Mouse (Mus musculus): ENCODE measurements around the gene Chrm2. TPM values are rescaled to one million over a fixed set of nuclear protein-coding genes. Genes with fewer than 3 reads are reported as not detected.

Chrm2 gene
- polyA plus RNA-seq (2015; fragmentation: Nextera tagmentation; extraction: Ambion mirVana): 0.84 and 0.96 TPM in 2 replicates

GRCm38 (mm10) chr6:36387612-36388400, at the start of gene Chrm2:
Chrm2 (plus strand) TSS chr6:36388084.
- ATAC-seq (ENCODE audit: insufficient number of reproducible peaks, low FRiP score, low TSS enrichment, low read depth): no peak
- H3K9me3 ChIP-seq (replicated peaks): no peaks in the 10 kb centered on the region
- peaks cover 38% of the 10 kb centered on the region for H3K27me3 ChIP-seq
- H3K4me2 ChIP-seq (replicated peaks): peak within 1 kb of the TSS; percentile 90
- no peaks in the 10 kb centered on the region for H3K36me3 ChIP-seq
- H3K9ac ChIP-seq: peak within 1 kb of the TSS; percentile 21; the same call in 1 of the 2 replicates
- no peak within 1 kb of the TSS for H3K27ac ChIP-seq (replicated peaks)
- H3K4me3 ChIP-seq (replicated peaks): peak within 1 kb of the TSS; percentile 50
- peaks cover 13% of the 10 kb centered on the region for H3K4me1 ChIP-seq
- WGBS: 1% methylated on average over 30 of the region's 30 CpGs

- Histone ChIP-seq H3K4me2 (replicated peaks) (no peak overlapping the region), H3K4me1 (no peaks in the 10 kb centered on the region), H3K36me3 (no peaks in the 10 kb centered on the region), H3K27me3 (no peaks in the 10 kb centered on the region), H3K9ac (no peak overlapping the region), H3K4me3 (replicated peaks) (no peak overlapping the region), H3K27ac (replicated peaks) (no peak overlapping the region), H3K9me3 (replicated peaks) (no peaks in the 10 kb centered on the region)
- 72% methylated on average over 2 of the region's 2 CpGs for WGBS
- no peak for ATAC-seq (ENCODE audit: insufficient number of reproducible peaks, low FRiP score, low TSS enrichment, low read depth)
Measured at GRCm38 (mm10) chr6:36373983-36374382, 13.9 kb upstream of the Chrm2 start.

GRCm38 (mm10) chr6:36377936-36378335, 9.9 kb upstream of the Chrm2 start:
- no peaks in the 10 kb centered on the region for H3K9me3 ChIP-seq (replicated peaks)
- H3K27me3 ChIP-seq: no peaks in the 10 kb centered on the region
- no peak overlapping the region for H3K4me3 ChIP-seq (replicated peaks)
- no peak for ATAC-seq (ENCODE audit: insufficient number of reproducible peaks, low FRiP score, low TSS enrichment, low read depth)
- H3K36me3 ChIP-seq: no peaks in the 10 kb centered on the region
- H3K4me1 ChIP-seq: no peaks in the 10 kb centered on the region
- 49% methylated on average over 4 of the region's 4 CpGs for WGBS
- no peak overlapping the region for H3K27ac ChIP-seq (replicated peaks)
- H3K4me2 ChIP-seq (replicated peaks): no peak overlapping the region
- no peak overlapping the region for H3K9ac ChIP-seq

GRCm38 (mm10) chr6:36384102-36384501, 3.8 kb upstream of the Chrm2 start:
- Histone ChIP-seq H3K27me3 (peaks cover 22% of the 10 kb centered on the region), H3K4me2 (replicated peaks) (no peak overlapping the region), H3K4me3 (replicated peaks) (no peak overlapping the region), H3K4me1 (peaks cover 8% of the 10 kb centered on the region), H3K36me3 (no peaks in the 10 kb centered on the region), H3K9me3 (replicated peaks) (no peaks in the 10 kb centered on the region), H3K9ac (no peak overlapping the region), H3K27ac (replicated peaks) (no peak overlapping the region)
- ATAC-seq (ENCODE audit: insufficient number of reproducible peaks, low FRiP score, low TSS enrichment, low read depth): no peak
- 52% methylated on average over 3 of the region's 3 CpGs for WGBS

- Histone ChIP-seq H3K4me2 (replicated peaks) (peak overlapping the region; percentile 90), H3K9ac (peak overlapping the region; percentile 21; the same call in 1 of the 2 replicates), H3K27me3 (peaks cover 38% of the 10 kb centered on the region), H3K9me3 (replicated peaks) (no peaks in the 10 kb centered on the region), H3K36me3 (no peaks in the 10 kb centered on the region), H3K4me1 (peaks cover 13% of the 10 kb centered on the region), H3K4me3 (replicated peaks) (peak overlapping the region; percentile 50), H3K27ac (replicated peaks) (no peak overlapping the region)
- ATAC-seq (ENCODE audit: insufficient number of reproducible peaks, low FRiP score, low TSS enrichment, low read depth): no peak
- under 1% methylated on average over 36 of the region's 36 CpGs for WGBS
Measured at GRCm38 (mm10) chr6:36388401-36389259, 746 bp downstream of the Chrm2 start.

GRCm38 (mm10) chr6:36389260-36389965, 1.5 kb downstream of the Chrm2 start:
- Histone ChIP-seq H3K36me3 (no peaks in the 10 kb centered on the region), H3K27me3 (peaks cover 38% of the 10 kb centered on the region), H3K27ac (replicated peaks) (no peak overlapping the region), H3K4me2 (replicated peaks) (peak overlapping the region; percentile 90), H3K9me3 (replicated peaks) (no peaks in the 10 kb centered on the region), H3K4me1 (peaks cover 13% of the 10 kb centered on the region), H3K4me3 (replicated peaks) (peak overlapping the region; percentile 50), H3K9ac (no peak overlapping the region)
- 28% methylated on average over 20 of the region's 20 CpGs for WGBS
- no peak for ATAC-seq (ENCODE audit: insufficient number of reproducible peaks, low FRiP score, low TSS enrichment, low read depth)

- H3K36me3 ChIP-seq: no peaks in the 10 kb centered on the region
- H3K4me2 ChIP-seq (replicated peaks): no peak overlapping the region
- H3K4me1 ChIP-seq: peaks cover 9% of the 10 kb centered on the region
- no peak overlapping the region for H3K9ac ChIP-seq
- 54% methylated on average over 4 of the region's 4 CpGs for WGBS
- ATAC-seq (ENCODE audit: insufficient number of reproducible peaks, low FRiP score, low TSS enrichment, low read depth): no peak
- no peak overlapping the region for H3K4me3 ChIP-seq (replicated peaks)
- H3K27me3 ChIP-seq: peaks cover 20% of the 10 kb centered on the region
- no peaks in the 10 kb centered on the region for H3K9me3 ChIP-seq (replicated peaks)
- H3K27ac ChIP-seq (replicated peaks): no peak overlapping the region
Measured at GRCm38 (mm10) chr6:36393705-36394104, 5.8 kb downstream of the Chrm2 start.

GRCm38 (mm10) chr6:36405139-36405538, 17.3 kb downstream of the Chrm2 start:
- 68% methylated on average over 5 of the region's 5 CpGs for WGBS
- no peak overlapping the region for H3K27ac ChIP-seq (replicated peaks)
- no peaks in the 10 kb centered on the region for H3K36me3 ChIP-seq
- ATAC-seq (ENCODE audit: insufficient number of reproducible peaks, low FRiP score, low TSS enrichment, low read depth): no peak
- H3K4me1 ChIP-seq: no peaks in the 10 kb centered on the region
- H3K4me3 ChIP-seq (replicated peaks): no peak overlapping the region
- no peaks in the 10 kb centered on the region for H3K9me3 ChIP-seq (replicated peaks)
- H3K9ac ChIP-seq: no peak overlapping the region
- H3K27me3 ChIP-seq: no peaks in the 10 kb centered on the region
- H3K4me2 ChIP-seq (replicated peaks): no peak overlapping the region

- H3K36me3 ChIP-seq: no peaks in the 10 kb centered on the region
- ATAC-seq (ENCODE audit: insufficient number of reproducible peaks, low FRiP score, low TSS enrichment, low read depth): no peak
Measured at GRCm38 (mm10) chr6:36409016-36409415, 21.1 kb downstream of the Chrm2 start.

GRCm38 (mm10) chr6:36410057-36410456, 22.2 kb downstream of the Chrm2 start:
- Histone ChIP-seq H3K9me3 (replicated peaks) (no peaks in the 10 kb centered on the region), H3K27me3 (no peaks in the 10 kb centered on the region), H3K4me3 (replicated peaks) (no peak overlapping the region), H3K27ac (replicated peaks) (no peak overlapping the region), H3K9ac (no peak overlapping the region), H3K36me3 (no peaks in the 10 kb centered on the region), H3K4me2 (replicated peaks) (no peak overlapping the region), H3K4me1 (no peaks in the 10 kb centered on the region)
- 84% methylated on average over 2 of the region's 2 CpGs for WGBS
- no peak for ATAC-seq (ENCODE audit: insufficient number of reproducible peaks, low FRiP score, low TSS enrichment, low read depth)

More at GRCm38 (mm10) chr6:36409016-36409415, 21.1 kb downstream of the Chrm2 start:
- H3K4me1 ChIP-seq: no peaks in the 10 kb centered on the region
- no peak overlapping the region for H3K4me3 ChIP-seq (replicated peaks)
- H3K9ac ChIP-seq: no peak overlapping the region
- no peak overlapping the region for H3K27ac ChIP-seq (replicated peaks)
- no peak overlapping the region for H3K4me2 ChIP-seq (replicated peaks)
- H3K9me3 ChIP-seq (replicated peaks): no peaks in the 10 kb centered on the region
- no peaks in the 10 kb centered on the region for H3K27me3 ChIP-seq

- no peak overlapping the region for H3K4me2 ChIP-seq (replicated peaks)
- ATAC-seq (ENCODE audit: insufficient number of reproducible peaks, low FRiP score, low TSS enrichment, low read depth): no peak
- H3K4me3 ChIP-seq (replicated peaks): no peak overlapping the region
- H3K9ac ChIP-seq: no peak overlapping the region
- no peaks in the 10 kb centered on the region for H3K9me3 ChIP-seq (replicated peaks)
- H3K27ac ChIP-seq (replicated peaks): no peak overlapping the region
- H3K36me3 ChIP-seq: no peaks in the 10 kb centered on the region
- no peaks in the 10 kb centered on the region for H3K4me1 ChIP-seq
- WGBS: 63% methylated on average over 2 of the region's 2 CpGs
- H3K27me3 ChIP-seq: no peaks in the 10 kb centered on the region
Measured at GRCm38 (mm10) chr6:36419716-36420115, 31.8 kb downstream of the Chrm2 start.
